Mouse (Mus musculus): ENCODE measurements around the gene Sfn.
A peak's percentile ranks its signal among the peaks of the same experiment; 100 is the strongest.
"Not testable (repeated sequence)": the region's sequence is repeated elsewhere in the genome, so short reads cannot be mapped to it uniquely, and the experiment has no call there.

Gene Sfn

GRCm38 (mm10) chr4:133601721-133602218, at the start of gene Sfn:
Sfn (minus strand) TSS chr4:133602168.
- peak; percentile 27 for DNase-seq

DNA sequence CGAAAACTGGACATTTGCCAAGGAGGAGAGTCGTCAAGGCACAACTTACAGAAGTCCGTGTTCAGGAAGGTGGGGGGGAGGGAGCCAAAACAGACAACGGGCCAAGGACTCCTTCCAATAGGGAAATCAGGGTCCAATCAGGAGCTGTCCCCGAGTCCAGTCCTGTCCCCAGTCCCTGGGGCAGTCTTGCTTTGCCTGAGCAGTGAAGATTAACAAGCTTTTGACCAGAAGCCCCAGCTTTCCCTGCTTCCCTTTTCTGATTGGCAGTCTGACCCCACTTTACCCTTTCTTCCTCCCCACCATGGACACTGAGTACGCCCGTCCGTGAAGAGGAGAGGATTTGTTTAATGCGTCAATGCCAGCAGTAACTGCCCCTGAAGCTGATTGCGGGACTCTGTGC, 49.5 kb upstream of the Sfn start:
- no peak for DNase-seq

GRCm38 (mm10) chr4:133649989-133650699, 48.2 kb upstream of the Sfn start, which contains the start of gene Zdhhc18:
Zdhhc18 (minus strand) TSS chr4:133650154.
- peak; percentile 78 for DNase-seq

DNA sequence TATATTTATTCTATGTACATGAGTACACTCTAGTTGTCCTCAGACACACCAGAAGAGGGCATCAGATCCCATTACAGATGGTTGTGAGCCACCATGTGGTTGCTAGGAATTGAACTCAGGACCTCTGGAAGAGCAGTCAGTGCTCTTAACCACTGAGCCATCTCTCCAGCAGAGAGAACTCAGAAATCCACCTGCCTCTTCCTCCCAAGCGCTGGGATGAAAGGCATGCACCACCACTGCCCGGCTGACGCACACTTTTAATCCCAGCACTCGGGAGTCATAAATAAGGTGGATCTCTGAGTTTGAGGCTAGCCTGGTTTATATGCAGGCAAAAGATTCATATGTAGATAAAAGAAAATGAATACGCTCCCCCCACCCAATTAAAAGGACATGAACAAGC, 47.5 kb upstream of the Sfn start:
- DNase-seq, result not testable (repeated sequence)

- DNase-seq, result no peak
Observed at GRCm38 (mm10) chr4:133645680-133646079, 43.7 kb upstream of the Sfn start.

DNA sequence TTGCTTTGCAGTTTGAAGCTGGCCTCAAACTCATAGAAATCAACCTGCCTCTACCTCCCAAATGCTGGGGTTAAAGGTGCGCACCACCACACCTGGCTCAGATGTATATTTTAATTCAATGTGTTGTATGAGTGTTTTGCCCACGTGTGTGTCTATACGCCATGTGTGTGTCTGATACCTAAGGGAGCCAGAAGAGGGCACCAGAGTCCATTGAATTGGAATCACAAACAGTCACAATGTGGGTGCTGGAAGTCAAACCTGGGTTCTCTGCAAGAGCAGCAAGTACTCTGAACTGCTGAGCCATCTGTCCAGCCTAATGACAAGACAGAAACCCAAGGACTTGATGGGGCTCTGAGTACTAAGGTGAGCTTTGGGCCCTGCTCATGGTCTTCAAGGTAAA, 43.2 kb upstream of the Sfn start:
- no peak for DNase-seq

- DNase-seq, result no peak
Observed at GRCm38 (mm10) chr4:133634043-133634410, 32.1 kb upstream of the Sfn start.

- peak; percentile 88 for DNase-seq
Observed at GRCm38 (mm10) chr4:133633332-133634042, 31.5 kb upstream of the Sfn start.

GRCm38 (mm10) chr4:133632483-133633327, 30.7 kb upstream of the Sfn start:
- no peak for DNase-seq

DNA sequence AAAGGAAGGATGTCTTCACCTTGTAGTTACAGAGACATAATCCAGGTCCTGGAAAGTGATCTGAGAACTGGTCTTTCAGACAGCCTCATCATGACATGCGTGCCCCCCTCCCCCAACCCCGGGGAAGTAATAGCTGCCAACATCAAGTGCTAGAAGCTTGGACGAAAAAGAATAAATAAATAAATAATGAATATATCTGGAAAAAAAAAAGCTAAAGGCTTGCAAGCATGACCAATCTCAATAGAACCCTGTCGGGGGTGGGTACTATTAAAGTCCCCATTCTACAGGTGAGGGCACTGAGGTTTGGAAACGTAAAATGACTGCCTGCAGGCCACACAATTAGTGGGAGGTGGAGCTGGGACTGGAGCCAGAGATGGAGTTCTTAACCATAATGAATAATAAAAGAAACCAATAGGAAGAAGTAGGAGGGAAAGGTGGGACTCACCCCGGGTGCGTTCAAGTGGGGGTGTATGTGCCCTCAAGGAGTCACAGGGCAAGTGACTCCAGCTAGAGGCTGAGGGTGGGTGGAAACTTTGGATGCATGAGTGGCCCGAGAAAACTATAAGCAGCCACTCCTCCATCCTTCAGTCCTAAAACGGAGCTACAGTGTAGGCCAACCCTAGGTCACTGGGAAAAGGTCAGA, 29.9 kb upstream of the Sfn start:
- no peak for DNase-seq

DNA sequence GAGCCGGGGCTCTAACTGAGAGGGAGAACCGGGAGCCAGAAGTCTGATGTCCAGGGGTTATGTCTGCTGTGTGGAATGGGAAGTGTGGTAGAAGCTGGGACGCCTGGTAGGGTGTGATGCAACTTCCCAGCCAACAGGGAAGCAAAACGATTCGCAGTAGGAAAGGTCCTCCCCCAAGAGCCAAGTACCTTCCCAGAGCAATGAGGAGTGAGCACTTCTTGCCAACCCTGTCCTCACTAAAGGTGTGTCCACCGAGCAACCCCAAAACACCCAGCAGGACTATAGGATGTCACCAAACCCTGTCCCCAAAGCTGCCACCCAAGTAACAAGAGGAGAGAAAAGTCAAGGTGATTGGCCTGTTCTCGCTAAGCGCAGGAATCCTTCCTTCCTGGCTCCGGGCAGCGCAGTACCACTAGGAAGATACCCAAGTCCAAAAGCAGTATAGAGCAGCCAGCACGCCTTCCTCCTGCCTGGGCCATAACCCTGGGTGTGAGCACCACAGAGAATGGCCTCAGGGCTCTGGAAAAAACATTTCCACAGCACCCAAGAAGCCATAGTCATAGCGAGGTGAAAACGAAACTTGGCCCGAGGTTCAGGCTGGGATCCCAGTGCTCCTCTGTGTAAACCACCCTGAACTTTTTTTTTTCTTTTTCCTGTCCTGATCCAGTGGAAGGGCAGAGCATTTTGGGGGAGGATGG, 29.3 kb upstream of the Sfn start:
- no peak for DNase-seq

GRCm38 (mm10) chr4:133630326-133630920, 28.5 kb upstream of the Sfn start:
- no peak for DNase-seq

GRCm38 (mm10) chr4:133629191-133629590, 27.2 kb upstream of the Sfn start:
- no peak for DNase-seq

GRCm38 (mm10) chr4:133628517-133628916, 26.5 kb upstream of the Sfn start:
- no peak for DNase-seq

GRCm38 (mm10) chr4:133627039-133627438, 25.1 kb upstream of the Sfn start:
- no peak for DNase-seq

GRCm38 (mm10) chr4:133626621-133627020, 24.7 kb upstream of the Sfn start:
- no peak for DNase-seq

DNA sequence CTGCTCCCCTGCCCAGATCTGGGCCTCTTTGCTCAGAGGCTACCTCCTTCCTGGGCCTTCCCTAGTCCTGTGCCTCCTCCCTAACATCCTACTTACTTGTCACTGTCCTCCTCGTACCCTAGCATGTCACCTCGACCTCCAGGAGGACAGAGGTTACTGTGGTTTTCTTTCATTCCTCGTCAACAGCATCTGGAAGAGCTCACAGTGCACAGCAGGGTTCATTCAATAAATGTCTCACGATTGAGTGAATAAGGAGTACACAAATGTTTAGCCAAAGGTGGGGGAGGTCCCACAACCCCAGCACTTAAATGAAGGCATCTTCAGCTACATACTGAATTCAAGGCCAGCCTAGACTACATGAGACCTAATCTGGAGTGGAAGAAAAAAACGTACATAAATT, 24.3 kb upstream of the Sfn start:
- no peak for DNase-seq

DNA sequence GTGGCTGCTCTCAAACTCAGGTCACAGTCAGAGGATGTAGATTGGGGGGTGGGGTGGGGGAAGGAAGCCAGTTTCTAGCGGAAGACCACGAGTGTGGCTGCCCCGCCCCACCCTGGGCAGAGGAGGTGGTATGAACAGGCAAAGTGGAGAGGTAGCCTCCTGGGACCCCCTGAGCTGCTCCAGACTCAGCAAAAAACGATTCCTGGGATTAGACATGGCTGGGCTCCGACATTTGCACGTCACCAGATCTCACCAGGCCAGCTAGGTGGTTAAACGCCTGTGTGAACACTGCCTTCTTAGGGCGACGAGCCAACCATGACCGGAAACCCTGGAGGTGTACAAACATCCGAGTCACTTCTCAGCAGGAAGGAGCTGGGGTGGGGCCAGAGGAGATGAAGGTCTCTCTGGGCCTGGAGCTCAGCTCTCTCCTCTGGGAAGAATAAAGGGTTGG, 23.7 kb upstream of the Sfn start:
- DNase-seq, result no peak

- DNase-seq, result no peak
Observed at GRCm38 (mm10) chr4:133624830-133625229, 22.9 kb upstream of the Sfn start.

DNA sequence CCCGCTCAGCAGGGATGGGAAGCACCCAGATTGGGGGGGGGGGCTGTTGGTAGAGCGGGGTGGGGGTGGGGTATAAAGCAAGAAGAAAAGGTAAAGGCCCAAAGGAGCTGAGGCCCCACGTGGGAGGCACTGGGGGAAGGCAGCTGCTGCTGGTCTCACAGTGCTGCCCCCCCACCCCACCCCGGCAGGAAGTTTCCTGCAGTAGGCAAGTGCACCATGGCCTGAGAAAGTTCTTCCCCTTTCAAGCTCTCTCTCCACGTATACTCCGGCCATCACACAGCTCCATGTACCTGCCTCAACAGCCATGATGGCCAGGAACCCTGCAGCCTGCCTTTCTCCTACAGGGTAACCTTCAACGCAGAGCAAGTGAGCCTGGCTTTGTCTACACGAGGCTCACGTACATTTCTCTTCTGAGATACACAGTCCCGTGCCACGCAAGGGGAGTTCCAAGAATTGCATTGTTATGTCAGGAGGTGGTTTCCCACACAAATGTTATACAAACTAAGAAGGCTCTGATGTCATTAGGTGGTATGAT, 20.3 kb upstream of the Sfn start:
- DNase-seq, result no peak

DNA sequence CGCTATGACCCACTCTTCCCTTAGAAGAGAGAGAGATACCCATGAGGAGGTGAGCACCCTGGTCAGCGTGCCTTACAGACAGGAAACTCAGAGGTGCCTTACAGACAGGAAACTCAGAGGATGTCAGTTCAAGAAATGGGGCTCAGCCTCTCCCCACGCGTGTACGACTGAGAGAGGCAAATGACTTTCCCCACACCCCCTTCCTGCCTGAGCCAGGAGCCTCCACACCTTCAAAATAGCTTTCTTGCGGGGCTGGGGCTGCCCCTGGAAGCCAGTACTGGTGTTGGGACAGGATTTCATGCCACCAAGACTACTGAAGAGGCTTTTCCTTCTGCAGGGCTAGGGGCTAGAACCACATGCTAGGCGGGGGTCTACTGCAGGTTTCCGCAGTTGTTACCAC, 18.7 kb upstream of the Sfn start:
- no peak for DNase-seq
